Mouse (Mus musculus) lung, adult 2 months (tissue): ENCODE measurements around the gene Gcc1.

Experiments used
- CTCF ChIP-seq: fragments of 200-500 bp; IDR thresholded peaks from 2 replicates; pipeline ENCODE4 v1.5.1; 2011; ENCODE audit warnings: mild to moderate bottlenecking, low read length, control low read depth; ENCODE audit not compliant: insufficient read depth
- POLR2A ChIP-seq: fragments of 200-500 bp; IDR thresholded peaks from 2 replicates; pipeline ENCODE4 v1.6.1; 2011; ENCODE audit warnings: low read depth, mild to moderate bottlenecking, control low read depth, low read length, borderline replicate concordance; ENCODE audit errors: extremely low read depth

- TF ChIP-seq POLR2A (no peak), CTCF (no peak)
These were observed 30.4 kb downstream of the Gcc1 start, which contains the start of gene Zfp800 for GRCm38 (mm10) chr6:28397681-28398203.
